Mouse (Mus musculus) olfactory bulb, adult 2 months (tissue): ENCODE data around the gene Krtap10-4.

ENCODE experiments used
- CTCF ChIP-seq: fragments of 200-500 bp; IDR thresholded peaks from 2 replicates; pipeline ENCODE4 v1.5.1; 2012; ENCODE audit warnings: low read depth, mild to moderate bottlenecking, low read length, moderate library complexity; ENCODE audit not compliant: insufficient read depth
- POLR2A ChIP-seq: fragments of 200-500 bp; IDR thresholded peaks from 2 replicates; pipeline ENCODE4 v1.6.1; 2012; ENCODE audit warnings: mild to moderate bottlenecking, low read depth, low read length, moderate library complexity; ENCODE audit not compliant: insufficient read depth

DNA sequence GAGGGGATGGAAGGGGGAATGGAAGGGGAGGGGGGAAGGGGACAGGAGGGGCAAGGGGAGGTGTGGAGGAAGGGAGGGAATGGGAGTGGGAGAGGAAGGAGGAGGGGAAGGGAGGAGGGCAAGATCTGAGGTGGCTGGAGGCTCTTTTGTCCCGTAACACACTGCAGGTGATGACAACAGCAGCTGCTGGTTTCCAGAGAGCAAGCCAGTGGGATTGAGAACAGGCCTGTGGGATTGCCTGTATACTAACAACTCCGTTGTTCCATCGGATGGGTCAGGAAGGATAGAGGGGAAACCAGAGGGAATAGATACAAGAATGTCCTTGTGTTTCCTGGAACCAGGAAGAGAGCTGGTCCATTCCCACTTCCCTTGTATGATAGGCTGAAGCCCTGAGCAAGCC is 29.2 kb downstream of the Krtap10-4 start:
- TF ChIP-seq CTCF (no peak), POLR2A (no peak)
